Mouse (Mus musculus) kidney, adult 2 months (tissue): ENCODE data around the gene Abcb1a.

Source experiments
- CTCF ChIP-seq: fragments of 200-500 bp; conservative IDR thresholded peaks from 2 replicates; pipeline ENCODE4 v1.5.1; 2011; ENCODE audit warnings: low read depth, mild to moderate bottlenecking, control low read depth, low read length, moderate library complexity, mixed read lengths; ENCODE audit not compliant: insufficient read depth, insufficient read length
- POLR2A ChIP-seq: fragments of 200-500 bp; IDR thresholded peaks from one replicate; pipeline ENCODE4 v1.6.1; 2011; ENCODE audit warnings: low read depth, low read length, control low read depth

DNA sequence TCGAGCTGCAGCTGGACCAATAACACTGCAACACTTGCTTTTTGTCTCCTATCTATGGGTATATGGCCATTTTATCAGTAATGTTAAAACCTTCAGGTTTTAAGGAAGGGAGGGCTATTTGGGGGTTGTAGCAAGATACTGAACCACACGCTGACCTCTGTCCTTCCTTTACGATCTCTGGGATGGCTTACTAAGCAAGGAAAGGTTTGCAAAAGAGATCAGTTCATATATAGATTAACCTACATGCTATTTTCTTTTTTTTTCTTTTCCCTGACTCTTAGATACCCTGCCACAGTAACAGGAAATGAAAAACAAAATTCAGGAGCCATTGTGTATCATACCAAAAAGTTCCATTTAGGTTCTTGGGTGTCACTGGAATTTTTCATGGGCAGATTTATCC, 27.0 kb upstream of the Abcb1a start:
- TF ChIP-seq POLR2A (no peak), CTCF (no peak)
